Mouse (Mus musculus) heart, postnatal 25 days (tissue): ENCODE data around the gene Coro2a. TPM values are rescaled to one million over a fixed set of nuclear protein-coding genes. Genes with fewer than 3 reads are reported as not detected.
A peak's percentile ranks its signal among the peaks of the same experiment; 100 is the strongest.

ENCODE experiments used
- DNase-seq: peaks from one replicate; pipeline ENCODE4 v3.0.0; 2022; ENCODE audit warnings: low spot score
- intact Hi-C: fragments of 180-260 bp; cut with DNase I; formaldehyde crosslinking; loops from one replicate; pipeline ENCODE4 v1.15.1; 2025
- total RNA-seq, 2 experiments: library from RNA; stranded (reverse); gene quantifications; 2 replicates each; pipeline ENCODE4 v1.2.3; 2021

Coro2a gene
- total RNA-seq, 2 experiments from 2014 or later: 0.18 to 0.45 TPM

GRCm38 (mm10) chr4:46535094-46535830 lies 66.7 kb downstream of the Coro2a start:
- DNase-seq: no peak
- intact Hi-C loops: no loop called here

- intact Hi-C loops: loop anchor here (5.0 kb wide), 1 partner anchor 68 kb away; the partner anchor contains the start of gene Coro2a
- no peak for DNase-seq
Observed at GRCm38 (mm10) chr4:46533934-46534720, 67.9 kb downstream of the Coro2a start.

- intact Hi-C loops: loop anchor here (5.0 kb wide), 1 partner anchor 69 kb away; the partner anchor contains the start of gene Coro2a
- DNase-seq: no peak
Observed at GRCm38 (mm10) chr4:46532926-46533325, 69.1 kb downstream of the Coro2a start.

GRCm38 (mm10) chr4:46532511-46532910 lies 69.5 kb downstream of the Coro2a start:
- no peak for DNase-seq
- intact Hi-C loops: loop anchor here (5.0 kb wide), 1 partner anchor 70 kb away; the partner anchor contains the start of gene Coro2a

GRCm38 (mm10) chr4:46529722-46530121 lies 72.3 kb downstream of the Coro2a start:
- DNase-seq: no peak
- intact Hi-C loops: loop anchor here (5.0 kb wide), 1 partner anchor 73 kb away; the partner anchor contains the start of gene Coro2a

- no peak for DNase-seq
- intact Hi-C loops: no loop called here
Observed at GRCm38 (mm10) chr4:46527558-46527926, 74.5 kb downstream of the Coro2a start.

GRCm38 (mm10) chr4:46526798-46527557 lies 75.0 kb downstream of the Coro2a start:
- intact Hi-C loops: no loop called here

GRCm38 (mm10) chr4:46526226-46526625 lies 75.8 kb downstream of the Coro2a start:
- no peak for DNase-seq
- intact Hi-C loops: no loop called here

More at GRCm38 (mm10) chr4:46526798-46527557, 75.0 kb downstream of the Coro2a start:
- DNase-seq: no peak

GRCm38 (mm10) chr4:46523324-46523723 lies 78.7 kb downstream of the Coro2a start:
- intact Hi-C loops: loop anchor here (2.0 kb wide), 1 partner anchor 15 kb away; no protein-coding TSS in a partner anchor

GRCm38 (mm10) chr4:46521457-46521856 lies 80.5 kb downstream of the Coro2a start:
- intact Hi-C loops: no loop called here
- no peak for DNase-seq

More at GRCm38 (mm10) chr4:46523324-46523723, 78.7 kb downstream of the Coro2a start:
- no peak for DNase-seq

- intact Hi-C loops: no loop called here
- no peak for DNase-seq
Observed at GRCm38 (mm10) chr4:46520491-46520890, 81.5 kb downstream of the Coro2a start.

GRCm38 (mm10) chr4:46507736-46508460 lies 94.1 kb downstream of the Coro2a start:
- intact Hi-C loops: loop anchor here (2.0 kb wide), 1 partner anchor 15 kb away; no protein-coding TSS in a partner anchor

GRCm38 (mm10) chr4:46506801-46507610 lies 95.0 kb downstream of the Coro2a start:
- intact Hi-C loops: no loop called here
- peak; percentile 91 for DNase-seq

More at GRCm38 (mm10) chr4:46507736-46508460, 94.1 kb downstream of the Coro2a start:
- DNase-seq: peak; percentile 44

GRCm38 (mm10) chr4:46505361-46506057 lies 96.5 kb downstream of the Coro2a start:
- intact Hi-C loops: no loop called here
- no peak for DNase-seq

GRCm38 (mm10) chr4:46503881-46504280 lies 98.1 kb downstream of the Coro2a start:
- no peak for DNase-seq
- intact Hi-C loops: no loop called here

GRCm38 (mm10) chr4:46502606-46503502 lies 99.1 kb downstream of the Coro2a start:
- DNase-seq: no peak

GRCm38 (mm10) chr4:46498976-46499375 lies 103.0 kb downstream of the Coro2a start:
- intact Hi-C loops: loop anchor here (2.0 to 5.0 kb wide), 2 partner anchors 48 to 158 kb away; partner anchors contain the start of gene Anp32b
- DNase-seq: no peak

More at GRCm38 (mm10) chr4:46502606-46503502, 99.1 kb downstream of the Coro2a start:
- intact Hi-C loops: no loop called here
